Mouse (Mus musculus): ENCODE results near the gene Msrb2.

Msrb2 gene

DNA sequence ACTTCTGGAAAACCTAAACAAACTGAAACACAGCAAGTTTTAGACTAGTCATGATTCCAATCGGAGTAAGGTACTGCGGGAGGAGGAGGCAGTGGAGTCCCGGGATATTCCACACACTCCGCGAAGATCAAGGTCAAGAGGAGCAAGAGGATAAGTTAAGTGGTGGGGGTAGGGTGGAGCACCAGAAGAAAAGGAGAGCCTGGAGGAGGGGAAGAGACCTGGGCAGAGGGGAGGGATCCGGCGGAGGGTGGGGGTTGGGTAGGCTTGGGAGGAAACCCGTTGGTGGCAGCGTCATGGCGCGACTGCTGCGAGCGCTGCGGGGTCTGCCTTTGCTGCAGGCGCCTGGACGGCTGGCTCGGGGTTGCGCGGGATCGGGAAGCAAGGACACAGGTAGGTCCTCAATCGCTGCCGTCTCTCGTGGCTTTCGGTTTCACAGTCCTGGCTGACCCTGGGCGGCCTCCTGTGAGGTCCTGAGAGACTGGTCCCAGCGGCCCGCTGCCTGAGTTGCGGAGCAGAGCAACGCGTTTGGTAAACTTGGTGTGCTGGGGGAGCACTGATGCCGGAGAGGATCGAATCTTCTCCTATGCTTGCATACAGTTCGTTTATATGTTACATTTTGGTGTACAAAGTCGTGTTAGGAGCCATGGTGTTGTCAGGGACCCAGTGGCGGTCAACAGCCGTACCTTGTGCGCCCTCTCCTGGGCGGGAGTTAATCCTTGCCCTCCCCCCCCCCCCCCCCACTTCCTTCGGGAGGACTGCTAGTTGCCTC is at the start of gene Msrb2:
Gene Msrb2 (plus strand): TSS at position 51 of the 769 bp plus-strand sequence.
- DNase-seq: peak; percentile 53

DNA sequence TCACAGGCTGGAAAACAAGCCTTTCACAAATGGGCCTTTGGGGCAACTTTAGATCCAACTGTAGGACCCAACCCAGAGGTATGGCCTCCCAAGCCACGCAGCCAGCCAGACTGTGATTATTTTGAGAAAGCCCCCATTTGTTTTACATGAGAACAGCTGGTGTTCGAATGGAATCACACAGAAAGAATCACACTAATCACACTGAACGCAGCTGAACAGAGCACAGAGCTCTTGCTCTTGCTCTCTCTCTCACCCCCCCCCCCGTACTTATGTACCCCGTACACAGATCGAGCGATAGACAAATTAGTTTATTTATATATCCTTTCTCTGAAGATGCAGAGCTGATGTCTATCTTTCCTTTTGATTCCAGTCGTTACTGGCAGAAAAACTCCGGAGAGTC is 48.8 kb upstream of the Msrb2 start:
- no peak for DNase-seq

DNA sequence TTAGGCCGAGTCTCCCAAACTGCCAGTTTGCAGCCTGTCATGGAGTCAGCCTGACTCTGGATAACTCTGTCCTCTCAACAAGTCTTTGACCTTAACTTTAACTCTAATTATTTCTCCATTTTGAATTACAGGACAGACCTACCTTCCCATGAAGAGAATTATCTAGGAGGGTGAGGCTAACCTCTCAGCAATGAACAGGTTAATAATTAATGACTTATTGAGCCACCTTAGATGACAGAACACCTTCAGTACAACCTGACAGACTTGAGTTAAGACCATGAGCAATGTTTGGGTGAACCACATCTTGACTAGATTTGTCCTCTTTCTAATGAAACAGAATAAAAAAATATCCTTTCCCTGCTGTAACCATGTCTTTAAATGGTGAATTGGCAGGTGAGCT is 44.9 kb upstream of the Msrb2 start:
- no peak for DNase-seq

DNA sequence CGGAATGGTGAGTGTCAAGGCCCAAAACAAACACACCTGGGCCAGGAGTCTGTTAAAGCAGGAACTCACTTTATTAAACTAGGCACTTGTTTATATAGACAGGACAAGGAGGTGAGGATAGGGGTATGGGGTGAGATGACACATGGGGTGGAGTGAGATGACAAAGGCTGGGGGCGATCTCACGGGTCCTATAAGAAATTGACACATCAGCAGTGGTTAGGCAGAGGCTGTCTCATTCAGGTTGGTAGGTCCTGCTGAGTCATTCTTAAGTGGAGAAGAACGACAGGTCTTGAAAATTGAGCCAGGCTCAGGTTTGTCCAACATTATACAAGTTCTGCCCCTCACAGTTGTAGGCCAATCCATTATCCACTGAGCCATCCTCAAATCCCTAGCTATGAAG is 43.4 kb upstream of the Msrb2 start:
- no peak for DNase-seq

DNA sequence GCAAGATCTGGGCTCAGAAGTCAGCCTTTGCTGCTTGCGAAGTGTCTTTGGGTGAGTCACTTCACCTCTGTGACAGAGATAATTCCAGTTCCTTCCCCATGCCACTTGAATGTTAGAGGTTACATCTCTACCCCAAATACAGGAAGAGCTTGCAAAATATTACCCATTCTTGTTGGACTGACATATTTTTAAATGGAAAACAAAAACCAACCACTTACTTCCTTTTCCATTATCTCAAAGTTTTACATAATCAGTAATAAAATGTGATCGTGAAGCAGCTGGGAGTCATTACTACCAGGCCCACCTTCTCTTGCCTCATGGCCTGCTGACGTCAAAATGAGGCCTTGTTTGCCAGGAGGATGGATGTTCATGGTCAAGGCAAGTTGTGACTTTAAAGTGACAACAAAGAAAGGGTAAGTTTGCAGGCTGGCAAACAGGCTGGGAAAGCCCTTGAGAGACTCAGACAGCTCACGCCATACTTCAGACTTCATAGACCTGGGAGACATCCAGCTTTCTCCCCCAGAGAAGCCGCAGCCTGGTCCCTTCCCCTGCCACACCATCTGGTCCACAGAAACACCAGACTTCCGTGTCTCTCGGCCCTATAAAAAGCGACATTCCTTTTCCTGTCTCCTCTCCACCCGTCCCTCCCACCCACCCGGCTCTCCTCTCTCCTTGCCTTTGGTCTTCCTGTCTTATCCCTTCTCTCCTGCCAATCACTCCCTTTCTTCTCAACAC is 27.2 kb upstream of the Msrb2 start:
- peak; percentile 8 for DNase-seq

DNA sequence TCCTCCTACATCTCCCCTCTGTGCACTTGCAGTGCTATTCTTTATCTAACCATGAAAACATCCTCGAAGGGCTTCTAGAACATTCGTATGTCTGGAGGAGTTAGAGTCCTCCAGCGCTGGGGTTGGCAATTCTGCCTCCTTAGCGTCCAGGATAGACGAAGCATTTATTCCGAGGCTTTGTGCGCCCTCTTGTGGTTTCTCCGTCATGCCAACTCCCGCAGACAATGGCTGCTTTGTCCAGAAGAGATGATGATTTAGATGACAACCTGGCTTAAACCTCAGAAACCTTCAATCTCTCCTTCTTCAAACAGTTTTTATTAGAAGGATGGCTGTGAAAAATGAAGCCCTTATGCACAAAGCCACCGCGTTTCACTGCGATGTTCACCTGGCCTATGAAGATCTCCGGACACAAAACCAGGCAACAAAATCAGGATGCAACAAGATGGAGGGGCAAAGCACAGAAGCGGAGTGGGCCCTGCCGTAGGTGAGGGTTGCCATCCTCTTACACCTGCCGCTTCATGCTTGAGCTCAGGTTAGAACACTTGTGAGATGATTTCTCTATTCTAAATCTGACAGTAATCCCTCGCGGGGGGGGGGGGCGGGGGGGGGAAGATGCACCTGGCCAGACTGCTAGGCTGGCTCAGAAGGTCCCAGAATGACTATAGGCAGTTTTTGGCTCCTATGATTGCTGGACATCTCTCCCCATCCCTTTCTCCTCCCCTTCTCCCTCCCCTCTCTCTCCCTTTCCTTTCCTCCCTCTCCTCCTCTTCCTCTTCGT is 26.4 kb upstream of the Msrb2 start:
- DNase-seq: peak; percentile 82

DNA sequence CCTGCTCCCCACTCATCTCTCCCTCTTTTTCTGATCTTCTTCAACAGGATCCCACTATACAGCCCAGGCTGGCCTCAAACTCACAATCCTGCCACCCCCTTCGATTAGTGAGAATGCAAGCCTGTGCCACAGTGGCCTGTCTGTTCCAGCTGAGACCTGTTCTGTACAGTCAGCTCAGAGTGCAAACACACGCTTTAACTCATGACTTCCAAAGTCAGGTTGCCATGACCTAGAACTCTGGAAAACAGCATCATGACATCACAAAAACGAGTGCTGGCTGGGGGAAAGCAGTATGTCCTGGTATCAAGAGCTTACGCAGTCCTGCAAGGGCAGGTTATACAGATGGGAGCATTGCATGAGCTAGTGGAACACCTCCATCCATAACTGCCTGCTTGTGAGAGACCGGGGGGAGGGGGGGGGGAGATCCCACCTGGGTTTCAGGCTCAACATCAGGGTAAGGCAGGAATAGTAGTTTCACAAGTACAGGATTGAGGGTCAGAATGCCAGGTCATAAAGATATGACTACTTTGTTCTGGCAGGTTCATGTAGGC is 25.8 kb upstream of the Msrb2 start:
- DNase-seq: no peak

DNA sequence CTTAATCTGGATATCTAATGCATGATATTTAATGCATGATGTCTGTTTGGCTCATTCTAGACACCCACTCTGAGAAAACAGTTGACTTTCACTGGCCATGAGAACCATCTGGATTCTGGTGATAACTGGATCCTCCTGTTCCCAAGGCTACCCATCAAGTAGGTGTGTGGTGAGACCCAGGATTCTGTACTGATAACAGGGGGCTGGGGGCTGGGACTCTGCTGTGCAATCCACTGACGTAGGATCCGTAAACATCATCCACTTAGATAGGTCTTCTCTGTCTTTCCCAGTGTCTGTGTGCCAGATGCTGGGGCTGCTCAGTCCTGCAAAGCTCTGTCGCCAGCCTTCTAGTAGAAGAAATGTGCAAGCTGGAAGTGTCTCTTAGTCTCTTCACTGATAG is 22.8 kb upstream of the Msrb2 start:
- DNase-seq: no peak

DNA sequence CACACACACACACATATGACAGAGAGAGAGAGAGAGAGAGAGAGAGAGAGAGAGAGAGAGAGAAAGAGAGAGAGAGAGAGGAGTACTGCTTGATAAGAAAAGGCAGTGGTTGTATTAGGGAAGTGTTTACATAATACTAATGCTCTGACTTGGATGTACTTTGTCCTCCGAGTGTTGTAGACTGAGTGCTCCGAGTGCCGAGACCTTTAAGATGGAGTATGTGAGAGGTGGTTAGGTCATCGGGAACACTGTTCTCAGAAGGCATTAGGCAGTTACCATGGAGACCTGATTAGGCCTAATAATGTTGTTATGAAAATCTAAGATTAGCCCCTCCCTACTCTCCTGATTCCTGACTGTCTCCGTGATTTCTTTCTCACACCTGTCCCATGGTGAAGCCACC is 21.1 kb upstream of the Msrb2 start:
- DNase-seq: no peak

DNA sequence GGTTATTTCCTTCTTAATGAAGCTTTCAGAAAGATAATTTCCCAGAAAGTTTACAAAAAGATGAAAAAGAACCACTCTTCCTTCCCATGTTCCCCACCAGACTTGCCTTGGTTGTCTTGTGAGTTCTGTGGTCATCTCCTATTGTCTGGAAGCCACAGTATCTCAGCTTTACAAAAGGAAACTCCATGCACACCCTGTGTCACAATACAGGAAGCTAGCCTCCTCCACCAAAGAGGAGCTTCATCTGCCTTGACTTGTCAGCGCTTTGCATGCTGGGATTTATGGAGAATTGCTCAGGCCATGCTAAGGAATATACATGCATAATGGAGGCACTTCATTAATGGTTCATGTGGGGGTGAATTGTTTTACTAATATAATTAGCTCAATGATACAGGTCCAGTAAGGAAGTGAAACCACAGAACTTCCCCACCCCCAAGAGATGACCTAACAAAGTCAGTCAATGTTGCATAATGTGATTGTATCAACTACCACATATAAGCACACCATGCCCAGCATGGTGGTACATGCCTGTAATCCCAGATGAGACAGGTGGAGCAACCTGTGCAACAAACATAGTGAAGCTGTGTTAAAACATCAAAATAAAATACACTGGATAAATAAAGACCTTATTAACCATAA is 19.5 kb upstream of the Msrb2 start:
- DNase-seq: no peak

DNA sequence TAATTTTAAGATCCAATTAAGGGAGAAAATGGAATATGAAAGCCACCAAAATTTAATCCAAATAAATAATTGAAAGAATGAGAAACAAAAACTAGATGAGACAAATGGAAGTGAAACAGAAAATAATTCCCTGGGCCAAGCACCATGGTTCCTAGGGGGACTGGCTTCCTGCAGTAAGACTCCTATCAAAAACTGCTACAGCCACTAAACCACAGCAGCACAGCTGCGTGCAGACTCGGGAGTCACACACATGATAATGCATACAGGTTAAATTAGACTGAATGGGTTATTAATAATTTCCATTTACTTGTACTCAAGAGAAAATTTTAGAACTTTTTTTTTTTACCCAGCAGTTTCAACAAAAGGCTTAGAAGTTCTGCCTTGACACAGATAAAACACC is 18.1 kb upstream of the Msrb2 start:
- DNase-seq: no peak

DNA sequence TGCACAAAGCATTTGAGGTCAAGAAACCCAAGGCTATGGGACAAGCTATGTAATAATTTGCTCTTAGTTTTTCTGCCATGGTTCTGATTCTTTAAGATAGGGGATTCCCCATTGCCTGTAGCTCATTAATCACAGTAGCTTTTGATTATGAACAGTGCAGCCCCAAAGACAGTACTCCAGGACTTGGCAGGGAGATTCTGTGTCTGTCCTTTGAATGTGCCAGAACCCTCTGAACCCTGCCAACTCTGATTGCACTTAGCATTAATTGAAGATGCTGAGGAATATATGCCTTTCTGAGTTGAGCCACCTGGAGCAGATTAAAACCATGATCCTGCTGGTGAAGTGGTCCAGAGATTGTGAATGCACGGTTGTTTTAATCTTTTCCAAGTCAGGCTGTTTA is 8.4 kb upstream of the Msrb2 start:
- DNase-seq: no peak

DNA sequence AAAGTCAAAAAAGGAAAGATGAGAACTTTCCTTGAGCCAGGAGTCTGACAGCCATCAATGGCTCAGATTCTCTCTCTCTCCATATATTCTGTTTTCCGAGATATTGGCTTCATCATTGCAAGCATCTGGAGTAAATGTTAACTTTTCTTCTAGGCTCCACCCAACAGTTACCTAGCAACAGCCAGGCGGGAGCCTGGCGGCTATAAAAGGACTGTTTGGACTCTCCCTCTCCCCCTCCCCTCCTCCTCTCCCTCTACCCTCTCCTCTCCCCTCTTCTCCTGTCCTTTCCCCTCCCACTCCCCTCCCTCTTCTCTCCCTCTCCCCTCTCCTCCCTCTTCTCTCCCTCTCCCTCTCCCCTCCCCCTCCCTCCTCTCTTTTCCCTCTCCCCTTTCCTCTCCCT is 4.8 kb upstream of the Msrb2 start:
- no peak for DNase-seq

DNA sequence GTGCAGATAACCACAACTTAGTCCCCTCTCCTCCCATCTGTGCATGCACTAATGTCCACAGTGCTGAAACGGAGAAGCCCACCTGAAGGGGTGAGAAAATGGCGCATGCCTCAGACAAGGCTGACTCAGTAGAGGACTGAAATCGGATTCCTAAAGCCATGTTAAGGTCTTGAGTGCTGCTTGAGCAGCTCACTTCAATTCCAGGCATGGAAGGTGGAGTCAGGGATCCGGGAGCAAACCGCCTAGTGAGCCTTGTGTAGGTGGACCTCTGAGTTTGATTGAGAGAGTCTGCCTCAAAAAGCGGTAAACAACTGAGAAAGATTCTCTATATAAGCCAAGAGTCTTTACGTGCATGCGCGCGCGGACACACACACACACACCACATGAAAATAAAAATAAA is 4.1 kb upstream of the Msrb2 start:
- no peak for DNase-seq

DNA sequence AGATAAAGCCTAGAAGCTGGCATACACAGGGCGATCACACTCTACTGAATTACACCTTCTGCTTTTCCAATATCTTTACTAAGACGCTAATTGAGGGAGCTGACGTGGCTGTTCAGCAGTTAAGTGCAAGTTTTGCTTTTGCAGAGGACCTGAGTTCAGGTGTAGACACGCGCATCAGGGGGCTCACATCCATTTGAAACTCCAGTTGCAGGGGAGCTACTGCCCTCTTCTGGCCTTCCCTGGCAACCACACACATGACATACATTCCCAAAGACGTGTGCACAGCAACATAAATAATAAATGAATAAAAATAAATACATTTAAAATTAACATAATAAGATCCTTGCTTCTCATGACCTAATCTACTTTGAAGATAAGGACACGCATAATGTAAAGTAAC is 2.5 kb downstream of the Msrb2 start:
- DNase-seq: no peak

DNA sequence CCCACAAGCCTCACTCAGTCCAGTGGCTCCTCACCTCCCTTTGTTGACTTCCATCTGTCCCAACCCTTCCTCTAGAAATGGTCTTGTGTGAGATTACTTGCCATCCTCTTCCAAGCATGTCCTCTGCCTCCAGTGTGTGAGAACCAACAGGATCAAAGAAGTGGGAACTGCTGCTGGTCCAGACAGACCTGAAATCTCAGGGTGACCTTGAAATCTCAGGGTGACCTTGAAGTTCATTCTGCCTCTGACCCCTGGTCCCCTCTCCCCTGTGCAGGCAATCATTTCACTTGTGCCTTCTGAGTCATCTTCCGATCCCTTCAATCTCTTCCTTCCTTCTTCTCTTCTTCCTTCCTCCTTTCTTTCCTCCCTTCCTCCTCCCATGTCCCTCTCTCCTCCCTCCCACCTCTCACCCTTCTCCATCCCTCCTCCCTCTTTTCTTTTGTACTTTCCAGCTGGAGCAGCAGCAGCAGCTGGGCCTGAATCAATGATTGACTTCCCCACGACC is 9.3 kb downstream of the Msrb2 start:
- DNase-seq: no peak

DNA sequence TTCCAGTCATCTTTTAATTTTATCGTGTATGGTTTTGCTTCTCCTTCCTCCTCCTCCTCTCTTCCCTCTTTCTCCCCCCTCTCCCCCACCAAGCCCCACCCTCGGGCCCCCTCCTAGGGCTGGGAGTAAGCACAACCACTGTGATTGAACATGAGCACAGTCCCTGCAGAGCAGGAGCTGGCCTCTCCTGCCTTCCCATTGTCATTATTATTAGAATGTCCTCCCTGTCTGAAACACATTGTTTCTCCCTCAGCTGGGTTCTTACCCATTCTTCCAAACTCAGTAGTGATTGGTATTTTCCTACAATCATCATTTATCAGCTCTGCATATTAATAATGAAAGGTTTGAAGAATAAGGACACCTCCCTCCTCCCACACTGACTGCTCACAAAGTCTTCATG is 9.7 kb downstream of the Msrb2 start:
- no peak for DNase-seq

DNA sequence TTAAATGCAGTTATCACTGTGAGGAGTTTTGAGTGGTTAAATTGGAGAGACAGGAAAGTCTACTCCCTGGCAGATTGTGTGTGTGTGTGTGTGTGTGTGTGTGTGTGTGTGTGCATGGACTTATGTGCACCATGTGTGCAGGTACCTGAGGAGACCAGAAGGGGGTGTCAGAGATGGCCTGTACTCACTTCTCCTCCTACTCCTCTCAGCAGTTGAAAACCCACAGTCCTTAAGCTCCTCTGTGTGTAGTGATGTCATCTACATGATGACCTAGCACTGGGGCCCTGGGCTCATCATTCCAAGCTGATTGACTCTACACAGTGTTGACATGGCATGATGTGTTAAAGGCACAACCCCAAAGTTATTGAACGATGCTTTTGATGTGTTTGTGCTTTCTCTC is 11.0 kb downstream of the Msrb2 start:
- no peak for DNase-seq

DNA sequence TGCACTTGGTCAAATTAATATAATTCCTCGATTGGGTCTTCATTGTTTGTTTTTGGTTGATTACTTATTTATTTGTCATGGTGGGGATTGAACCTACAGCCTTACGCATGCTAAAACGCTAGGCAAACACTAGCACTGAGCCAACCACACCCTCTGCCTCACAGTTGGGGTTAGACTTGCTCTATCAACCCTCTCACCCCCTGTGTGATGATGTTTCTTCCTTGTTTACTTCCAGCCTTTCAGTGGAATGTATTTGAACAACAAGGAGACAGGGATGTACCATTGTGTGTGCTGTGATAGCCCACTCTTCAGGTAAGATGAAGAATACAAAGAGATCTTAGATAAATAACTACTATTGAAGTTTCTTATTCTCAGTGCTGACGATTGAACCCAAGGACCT is 11.8 kb downstream of the Msrb2 start:
- DNase-seq: no peak

DNA sequence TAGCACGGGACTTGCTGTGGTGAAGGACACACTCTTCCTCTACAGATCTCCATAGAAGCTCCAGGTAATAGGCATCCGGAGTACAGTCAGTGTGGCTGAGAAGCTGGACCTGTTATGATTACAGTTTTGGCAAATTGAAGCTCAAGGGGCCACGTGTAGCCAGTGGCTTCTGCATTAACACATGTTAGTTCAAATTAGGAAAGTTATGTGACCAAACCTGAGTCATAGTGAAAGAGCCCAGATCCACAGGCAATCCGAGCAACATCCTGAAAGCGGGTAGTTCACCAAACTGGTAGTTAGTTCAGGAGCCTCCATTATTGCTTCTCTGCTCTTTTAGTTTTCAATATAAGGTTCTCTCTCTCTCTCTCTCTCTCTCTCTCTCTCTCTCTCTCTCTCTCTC is 14.5 kb downstream of the Msrb2 start:
- DNase-seq: no peak

DNA sequence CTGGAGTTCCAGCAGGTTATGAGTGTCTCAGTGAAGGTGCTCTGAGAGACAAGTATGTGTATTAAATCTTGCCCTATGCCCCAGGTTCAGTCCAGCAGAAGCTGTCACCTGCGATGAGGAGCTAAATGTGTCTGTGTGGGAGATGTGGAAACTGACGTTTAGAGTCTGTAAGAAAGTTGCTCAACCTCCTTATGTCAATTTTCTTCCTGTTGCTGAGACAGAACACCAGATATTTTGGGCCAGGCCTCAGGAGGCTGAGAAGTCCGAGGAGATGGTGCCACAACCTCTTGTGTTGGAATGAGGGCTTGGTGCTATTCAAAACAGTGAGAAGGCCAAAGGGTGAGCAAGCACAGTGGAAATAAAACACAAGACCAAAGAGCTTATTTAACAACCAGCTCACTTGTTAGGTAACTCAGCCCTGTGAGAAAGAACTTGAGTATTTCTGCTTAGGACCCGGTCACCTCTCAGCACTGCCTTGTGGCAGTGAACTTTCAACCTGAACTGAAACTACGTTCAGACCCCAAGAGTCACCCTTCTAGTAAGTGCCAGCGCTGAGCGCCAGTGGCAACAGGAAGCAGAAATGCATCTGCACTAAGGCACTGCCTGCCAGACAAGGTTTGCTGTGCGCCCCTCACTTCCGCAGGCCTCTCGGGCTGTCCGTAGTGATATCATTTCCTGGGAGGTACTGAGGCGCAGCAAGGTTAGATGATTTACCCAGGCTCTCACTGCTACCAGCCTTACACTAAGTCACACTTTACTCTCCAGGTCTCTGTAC is 17.3 kb downstream of the Msrb2 start:
- no peak for DNase-seq
